Mouse (Mus musculus): ENCODE data around the gene Celsr3. TPM values are rescaled to one million over a fixed set of nuclear protein-coding genes. Genes with fewer than 3 reads are reported as not detected.

Celsr3 gene
- 0.01 and 0.08 TPM in 2 replicates for polyA plus RNA-seq (2015; fragmentation: Nextera tagmentation; extraction: Ambion mirVana)

GRCm38 (mm10) chr9:108825820-108826699 is at the start of gene Celsr3:
TSS of gene Celsr3 (plus strand) at chr9:108826320.
- DNase-seq (ENCODE audit: low spot score) = peak; percentile 53

GRCm38 (mm10) chr9:108776614-108777013 is 49.5 kb upstream of the Celsr3 start:
- no peak for DNase-seq (ENCODE audit: low spot score)

- no peak for DNase-seq (ENCODE audit: low spot score)
Observed at GRCm38 (mm10) chr9:108777276-108777675, 48.8 kb upstream of the Celsr3 start.

GRCm38 (mm10) chr9:108780959-108781358 is 45.2 kb upstream of the Celsr3 start:
- DNase-seq (ENCODE audit: low spot score) = no peak

- no peak for DNase-seq (ENCODE audit: low spot score)
Observed at GRCm38 (mm10) chr9:108781891-108782290, 44.2 kb upstream of the Celsr3 start.

GRCm38 (mm10) chr9:108782836-108783547 is 43.1 kb upstream of the Celsr3 start:
- DNase-seq (ENCODE audit: low spot score) = no peak

- DNase-seq (ENCODE audit: low spot score) = peak; percentile 93
Observed at GRCm38 (mm10) chr9:108783548-108784463, 42.3 kb upstream of the Celsr3 start, which contains the start of gene Ip6k2. TSS of gene Ip6k2 (plus strand) at chr9:108783796.

GRCm38 (mm10) chr9:108785416-108785815 is 40.7 kb upstream of the Celsr3 start:
- no peak for DNase-seq (ENCODE audit: low spot score)

- no peak for DNase-seq (ENCODE audit: low spot score)
Observed at GRCm38 (mm10) chr9:108786494-108786893, 39.6 kb upstream of the Celsr3 start.

- no peak for DNase-seq (ENCODE audit: low spot score)
Observed at GRCm38 (mm10) chr9:108787080-108787479, 39.0 kb upstream of the Celsr3 start.

- DNase-seq (ENCODE audit: low spot score) = no peak
Observed at GRCm38 (mm10) chr9:108788713-108789112, 37.4 kb upstream of the Celsr3 start.

- DNase-seq (ENCODE audit: low spot score) = no peak
Observed at GRCm38 (mm10) chr9:108792307-108792706, 33.8 kb upstream of the Celsr3 start.

GRCm38 (mm10) chr9:108792730-108793129 is 33.4 kb upstream of the Celsr3 start:
- DNase-seq (ENCODE audit: low spot score) = peak; percentile 86

- no peak for DNase-seq (ENCODE audit: low spot score)
Observed at GRCm38 (mm10) chr9:108795281-108795680, 30.8 kb upstream of the Celsr3 start.

- DNase-seq (ENCODE audit: low spot score) = no peak
Observed at GRCm38 (mm10) chr9:108795762-108796161, 30.4 kb upstream of the Celsr3 start.

- DNase-seq (ENCODE audit: low spot score) = no peak
Observed at GRCm38 (mm10) chr9:108796351-108796981, 29.7 kb upstream of the Celsr3 start.

GRCm38 (mm10) chr9:108797477-108797876 is 28.6 kb upstream of the Celsr3 start:
- DNase-seq (ENCODE audit: low spot score) = no peak

- no peak for DNase-seq (ENCODE audit: low spot score)
Observed at GRCm38 (mm10) chr9:108798508-108799075, 27.5 kb upstream of the Celsr3 start.

- no peak for DNase-seq (ENCODE audit: low spot score)
Observed at GRCm38 (mm10) chr9:108799564-108799963, 26.6 kb upstream of the Celsr3 start.

- DNase-seq (ENCODE audit: low spot score) = no peak
Observed at GRCm38 (mm10) chr9:108805768-108806167, 20.4 kb upstream of the Celsr3 start.
